Mouse (Mus musculus) midbrain, embryonic 16.5 days (tissue): Measurements from ENCODE around the gene Gper1. TPM values are rescaled to one million over a fixed set of nuclear protein-coding genes. Genes with fewer than 3 reads are reported as not detected.
A peak's percentile ranks its signal among the peaks of the same experiment; 100 is the strongest.

Experiments used
- ATAC-seq: fragments of 200-750 bp; cut with Nextera tagmentation; 2 replicates; pipeline ENCODE4 v1.8.0; 2017; ENCODE audit warnings: moderate TSS enrichment
- H3K27ac ChIP-seq: fragments of 300-500 bp; sonication (generic); 2 replicates; pipeline ENCODE4 v1.5.1; 2014; ENCODE audit warnings: mild to moderate bottlenecking, low read length, mixed read lengths
- H3K27me3 ChIP-seq: fragments of 300-500 bp; sonication (generic); 2 replicates; pipeline ENCODE4 v1.6.1; 2014; ENCODE audit warnings: low read depth, low read length, mixed read lengths; ENCODE audit not compliant: control insufficient read depth, insufficient read depth
- H3K36me3 ChIP-seq: fragments of 300-500 bp; sonication (generic); 2 replicates; pipeline ENCODE4 v1.6.1; 2014; ENCODE audit warnings: mild to moderate bottlenecking, low read length, moderate library complexity, mixed read lengths; ENCODE audit not compliant: control insufficient read depth, insufficient read depth
- H3K4me1 ChIP-seq: fragments of 300-500 bp; sonication (generic); 2 replicates; pipeline ENCODE4 v1.6.1; 2014; ENCODE audit warnings: mild to moderate bottlenecking, low read length, mixed read lengths; ENCODE audit not compliant: control insufficient read depth, insufficient read depth
- H3K4me2 ChIP-seq: fragments of 300-500 bp; sonication (generic); 2 replicates; pipeline ENCODE4 v1.6.1; 2014; ENCODE audit warnings: mild to moderate bottlenecking, low read length, mixed read lengths
- H3K4me3 ChIP-seq: fragments of 300-500 bp; sonication (generic); 2 replicates; pipeline ENCODE4 v1.5.1; 2014; ENCODE audit warnings: low read depth, mild to moderate bottlenecking, low read length, moderate library complexity, mixed read lengths
- H3K9ac ChIP-seq: fragments of 300-500 bp; sonication (generic); 2 replicates; pipeline ENCODE4 v1.6.1; 2014; ENCODE audit warnings: low read depth, low read length, mixed read lengths
- H3K9me3 ChIP-seq: fragments of 300-500 bp; sonication (generic); replicated peaks from 2 replicates; pipeline ENCODE4 v1.6.1; 2014; ENCODE audit warnings: mild to moderate bottlenecking, low read length, mixed read lengths; ENCODE audit not compliant: control insufficient read depth, poor library complexity, severe bottlenecking
- WGBS: fragments of 180-500 bp; shearing (Covaris S2); extraction: QIAGEN DNeasy Blood & Tissue Kit; methylation state at CpG from one replicate; pipeline ENCODE4 v1.1.7; 2014; 5-methylcytosine and 5-hydroxymethylcytosine counted together
- polyA plus RNA-seq: library from polyadenylated mRNA; unstranded; fragments of >200 nt; fragmentation: Nextera tagmentation; extraction: Ambion mirVana; gene quantifications from 2 replicates; pipeline ENCODE4 v1.2.1, GENCODE M21; 2015

The Gper1 gene
- polyA plus RNA-seq, 1 experiment from 2014 or later = 9.4 TPM

- H3K4me2 ChIP-seq = peak overlapping the region; percentile 82
- peak overlapping the region; percentile 56 for H3K9ac ChIP-seq
- H3K4me1 ChIP-seq = peaks cover 14% of the 10 kb centered on the region
- H3K36me3 ChIP-seq = no peaks in the 10 kb centered on the region
- H3K27me3 ChIP-seq = no peaks in the 10 kb centered on the region
- WGBS = 10% methylated on average over 10 of the region's 10 CpGs
- no peaks in the 10 kb centered on the region for H3K9me3 ChIP-seq
- H3K27ac ChIP-seq = no peak overlapping the region
- ATAC-seq = peak; percentile 44
- H3K4me3 ChIP-seq = peak overlapping the region; percentile 54
These were observed 37.0 kb downstream of the Gper1 start for GRCm38 (mm10) chr5:139459938-139460337.

DNA sequence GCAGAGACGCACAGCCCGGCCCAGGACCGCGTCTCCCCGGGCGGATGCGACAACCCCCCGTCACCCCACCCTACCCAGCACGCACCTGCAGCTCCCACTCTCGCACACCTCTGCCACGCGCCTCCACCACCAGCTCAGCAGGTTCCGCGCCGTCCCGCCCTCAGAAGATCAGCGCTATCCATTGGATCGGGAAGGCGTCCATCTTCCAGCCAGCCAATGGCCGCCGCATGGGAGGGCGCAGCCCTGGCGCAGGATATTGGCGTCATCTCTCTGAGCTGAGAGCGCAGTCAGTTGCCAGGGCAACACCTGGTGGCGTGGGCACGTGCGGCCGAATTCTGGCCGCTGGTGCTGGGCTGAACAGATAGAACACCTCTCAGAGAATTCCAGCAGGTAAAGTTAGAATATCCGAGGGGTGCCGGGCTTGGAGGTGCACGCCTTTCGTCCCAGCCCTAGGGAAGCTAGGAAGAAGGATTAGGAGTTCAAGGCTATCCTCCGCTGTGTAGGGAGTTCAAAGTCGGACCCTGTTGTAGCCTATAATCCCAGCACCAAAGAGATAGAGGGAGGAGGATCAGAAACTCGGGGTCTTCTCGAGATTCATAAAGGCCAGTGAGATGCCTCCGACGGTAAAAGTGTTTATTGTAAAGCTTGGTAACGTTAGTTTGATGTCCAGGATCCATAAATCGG lies 37.6 kb downstream of the Gper1 start, which contains the start of gene 3110082I17Rik:
Gene 3110082I17Rik (minus strand): TSS at position 144 of the 684 bp plus-strand sequence.
- Histone ChIP-seq H3K9me3 (no peaks in the 10 kb centered on the region), H3K27me3 (no peaks in the 10 kb centered on the region), H3K4me3 (peak within 1 kb of the TSS; percentile 54), H3K36me3 (no peaks in the 10 kb centered on the region), H3K4me1 (peaks cover 14% of the 10 kb centered on the region), H3K27ac (no peak within 1 kb of the TSS), H3K4me2 (peak within 1 kb of the TSS; percentile 82), H3K9ac (peak within 1 kb of the TSS; percentile 56)
- 3% methylated on average over 42 of the region's 42 CpGs for WGBS
- ATAC-seq = peak; percentile 99

DNA sequence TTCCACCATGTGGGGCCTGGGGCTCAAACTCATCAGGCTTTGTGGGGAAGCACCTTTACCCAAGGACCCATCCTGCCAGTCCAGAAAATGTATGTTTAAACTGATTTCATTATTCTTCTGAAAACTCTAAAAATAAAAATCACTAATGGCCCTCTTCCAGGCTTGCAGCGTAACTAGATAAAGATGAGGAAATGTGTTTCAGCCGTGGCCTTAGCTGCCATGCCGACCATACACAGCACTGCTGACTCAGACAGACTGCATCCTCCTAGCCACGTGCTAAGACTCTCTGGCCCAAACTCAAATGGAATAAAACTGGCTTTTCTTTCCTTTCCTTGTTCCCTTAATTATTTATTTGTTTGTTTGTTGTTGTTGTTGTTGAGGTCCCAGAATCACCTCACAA lies 41.9 kb downstream of the Gper1 start:
- no peak for ATAC-seq
- peaks cover 5% of the 10 kb centered on the region for H3K4me1 ChIP-seq
- no peaks in the 10 kb centered on the region for H3K27me3 ChIP-seq
- no peak overlapping the region for H3K27ac ChIP-seq
- H3K9ac ChIP-seq = no peak overlapping the region
- H3K9me3 ChIP-seq = no peaks in the 10 kb centered on the region
- H3K4me2 ChIP-seq = no peak overlapping the region
- WGBS = 82% methylated on average over 4 of the region's 4 CpGs
- H3K36me3 ChIP-seq = no peaks in the 10 kb centered on the region
- no peak overlapping the region for H3K4me3 ChIP-seq

DNA sequence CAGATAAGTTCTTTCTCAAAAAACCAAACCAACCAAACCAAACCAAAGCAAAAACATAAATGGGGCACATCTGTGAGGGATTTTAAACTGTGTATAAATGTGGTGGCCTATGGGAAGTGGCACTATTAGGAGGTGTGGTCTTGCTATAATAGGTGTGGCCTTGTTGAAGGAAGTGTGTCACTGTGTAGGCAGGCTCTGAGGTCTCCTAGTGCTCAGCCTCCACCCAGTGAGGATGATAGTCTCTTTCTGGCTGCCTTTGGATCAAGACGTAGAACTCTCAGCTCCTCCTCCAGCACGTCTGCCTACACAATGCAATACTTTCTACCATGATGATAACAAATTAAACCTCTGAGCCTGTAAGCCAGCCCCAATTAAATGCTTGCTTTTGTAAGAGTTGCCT lies 43.4 kb downstream of the Gper1 start:
- Histone ChIP-seq H3K9ac (no peak overlapping the region), H3K27me3 (no peaks in the 10 kb centered on the region), H3K36me3 (peaks cover under 1% of the 10 kb centered on the region; the same call in 1 of the 2 replicates), H3K9me3 (no peaks in the 10 kb centered on the region), H3K4me1 (no peaks in the 10 kb centered on the region), H3K27ac (no peak overlapping the region), H3K4me2 (no peak overlapping the region), H3K4me3 (no peak overlapping the region)
- ATAC-seq = no peak
- WGBS = 81% methylated on average over 2 of the region's 2 CpGs

GRCm38 (mm10) chr5:139466801-139467200 lies 43.9 kb downstream of the Gper1 start:
- no peak overlapping the region for H3K27ac ChIP-seq
- no peaks in the 10 kb centered on the region for H3K27me3 ChIP-seq
- 77% methylated on average over 4 of the region's 4 CpGs for WGBS
- peaks cover 5% of the 10 kb centered on the region; the same call in 1 of the 2 replicates for H3K36me3 ChIP-seq
- H3K4me2 ChIP-seq = no peak overlapping the region
- H3K4me3 ChIP-seq = no peak overlapping the region
- no peaks in the 10 kb centered on the region for H3K4me1 ChIP-seq
- no peak for ATAC-seq
- H3K9me3 ChIP-seq = no peaks in the 10 kb centered on the region
- no peak overlapping the region for H3K9ac ChIP-seq

DNA sequence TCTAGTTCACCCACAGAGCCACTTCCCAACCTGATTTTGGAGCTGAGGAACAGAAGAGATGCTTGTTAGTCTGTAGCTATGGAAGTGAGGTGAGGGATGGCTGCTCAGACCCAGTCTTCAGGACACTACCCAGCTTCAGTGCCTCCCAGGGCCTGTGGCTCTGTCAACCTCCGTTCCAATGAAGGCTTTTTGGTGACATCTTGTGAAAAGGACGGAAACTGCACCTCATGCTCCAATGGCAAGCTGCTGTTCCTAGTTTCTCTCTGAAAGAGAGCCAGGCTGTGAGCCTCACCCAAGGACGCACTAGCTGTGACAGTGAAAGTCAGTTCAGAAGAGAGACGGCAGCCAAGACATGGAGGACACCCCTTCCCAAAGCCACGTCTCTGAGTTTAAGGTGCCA lies 45.0 kb downstream of the Gper1 start:
- Histone ChIP-seq H3K36me3 (peaks cover 16% of the 10 kb centered on the region), H3K4me1 (no peaks in the 10 kb centered on the region), H3K27ac (no peak overlapping the region), H3K4me3 (no peak overlapping the region), H3K9me3 (no peaks in the 10 kb centered on the region), H3K4me2 (no peak overlapping the region), H3K9ac (no peak overlapping the region), H3K27me3 (no peaks in the 10 kb centered on the region)
- 55% methylated on average over 5 of the region's 5 CpGs for WGBS
- no peak for ATAC-seq

GRCm38 (mm10) chr5:139474741-139475140 lies 51.8 kb downstream of the Gper1 start:
- Histone ChIP-seq H3K9ac (no peak overlapping the region), H3K4me1 (no peaks in the 10 kb centered on the region), H3K27me3 (no peaks in the 10 kb centered on the region), H3K36me3 (peaks cover 40% of the 10 kb centered on the region), H3K27ac (no peak overlapping the region), H3K4me2 (no peak overlapping the region), H3K4me3 (no peak overlapping the region), H3K9me3 (no peaks in the 10 kb centered on the region)
- WGBS = 51% methylated on average over 9 of the region's 9 CpGs
- no peak for ATAC-seq

Other genes with a start within 250 kb of the Gper1 start
- gene Sun1, start 222.5 kb upstream of the Gper1 start, polyA plus RNA-seq = 47.4 and 48.5 TPM in 2 replicates
- 115 and 122 TPM in 2 replicates for gene Get4, start 170.8 kb upstream of the Gper1 start, polyA plus RNA-seq
- 66.9 and 68.5 TPM in 2 replicates for gene Adap1, start 97.5 kb upstream of the Gper1 start, polyA plus RNA-seq
- gene Cox19, start 71.7 kb upstream of the Gper1 start, polyA plus RNA-seq = 102 and 105 TPM in 2 replicates
- not detected in 2 replicates for gene Cyp2w1, start 70.5 kb upstream of the Gper1 start, polyA plus RNA-seq
- gene Gpr146, start 45.5 kb upstream of the Gper1 start, polyA plus RNA-seq = 2.5 and 2.9 TPM in 2 replicates
- gene C130050O18Rik, start 17.9 kb upstream of the Gper1 start, polyA plus RNA-seq = 0.14 and 0.39 TPM in 2 replicates
- 16.8 and 17.7 TPM in 2 replicates for gene 3110082I17Rik, start 37.4 kb downstream of the Gper1 start, polyA plus RNA-seq
- gene Zfand2a, start 61.4 kb downstream of the Gper1 start, polyA plus RNA-seq = 24.0 and 28.1 TPM in 2 replicates
- gene Uncx, start 120.3 kb downstream of the Gper1 start, polyA plus RNA-seq = 22.5 and 23.8 TPM in 2 replicates